Mouse (Mus musculus) monocyte, adult 59 days (primary cell): ENCODE results near the gene Mpv17l. TPM values are rescaled to one million over a fixed set of nuclear protein-coding genes. Genes with fewer than 3 reads are reported as not detected.

Experiments used
- total RNA-seq, 2 experiments: library from RNA; stranded (reverse); gene quantifications; one replicate each; pipeline ENCODE4 v1.2.4; 2023

Gene Mpv17l
- total RNA-seq: 1 to 10 TPM in 1 of 2 experiments, under 1 TPM in 1; 0.76 to 1.8 TPM

GRCm38 (mm10) chr16:13902888-13903483 lies at the start of gene Mpv17l, which contains the start of gene Pdxdc1:
TSS of gene Mpv17l (plus strand) at chr16:13903161.
TSS of gene Pdxdc1 (minus strand) at chr16:13903131.

GRCm38 (mm10) chr16:13986574-13987478 lies 83.9 kb downstream of the Mpv17l start, which contains the start of the genes 2900011O08Rik and Ifitm7:
TSS of gene 2900011O08Rik (plus strand) at chr16:13986604.
TSS of gene Ifitm7 (minus strand) at chr16:13986888.

Other genes with a start within 250 kb of the Mpv17l start
- gene Parn, start 235.0 kb upstream of the Mpv17l start, total RNA-seq: 10 to 100 TPM; 15.7 to 16.2 TPM
- 10 to 100 TPM; 56.9 to 59.4 TPM for gene Bfar, start 231.3 kb upstream of the Mpv17l start, total RNA-seq
- gene 3110001I22Rik, start 231.2 kb upstream of the Mpv17l start, total RNA-seq: 10 to 100 TPM; 19.6 to 19.8 TPM
- gene Pla2g10, start 172.2 kb upstream of the Mpv17l start, total RNA-seq: not detected
- gene Rrn3, start 122.5 kb upstream of the Mpv17l start, total RNA-seq: 10 to 100 TPM; 18.6 to 19.4 TPM
- gene Ntan1, start 84.3 kb upstream of the Mpv17l start, total RNA-seq: 10 to 100 TPM; 52.1 to 53.9 TPM
- gene Pdxdc1, start within 50 bp of the Mpv17l start, total RNA-seq: 10 to 100 TPM; 67.7 to 69.0 TPM
- gene 2900011O08Rik, start 83.4 kb downstream of the Mpv17l start, total RNA-seq: not detected
- gene Ifitm7, start 83.7 kb downstream of the Mpv17l start, total RNA-seq: not detected